Mouse (Mus musculus) CH12.LX (cell line): ENCODE results near the gene Lrrc8c. TPM values are rescaled to one million over a fixed set of nuclear protein-coding genes. Genes with fewer than 3 reads are reported as not detected.

Experiments used
- DNase-seq: peaks from one replicate; pipeline ENCODE4 v3.0.0-alpha.2; 2013; ENCODE audit errors: extremely low read depth
- H3K27ac ChIP-seq: 2 replicates; pipeline ENCODE4 v1.5.1; 2012; ENCODE audit warnings: low read depth, mild to moderate bottlenecking, control low read depth, moderate library complexity; ENCODE audit not compliant: insufficient read depth
- H3K27me3 ChIP-seq: replicated peaks from 2 replicates; pipeline ENCODE3; 2012; ENCODE audit warnings: inconsistent platforms
- H3K36me3 ChIP-seq, 2 experiments: replicated peaks in 1 of 2; 2 replicates each; pipeline versions ENCODE3 to v1.6.1; 2012; ENCODE audit warnings: inconsistent platforms in 1 of 2, low read length in 1 of 2, mild to moderate bottlenecking in 1 of 2, mixed read lengths in 1 of 2, moderate library complexity in 1 of 2; ENCODE audit not compliant: control insufficient read depth in 1 of 2, insufficient read depth in 1 of 2
- H3K4me1 ChIP-seq, 2 experiments: 2 replicates each; pipeline ENCODE4 v1.6.1; 2012; ENCODE audit warnings: inconsistent platforms in 1 of 2, moderate library complexity in 1 of 2; ENCODE audit not compliant: insufficient read depth in 2 of 2, control insufficient read depth in 1 of 2
- H3K4me2 ChIP-seq: 2 replicates; pipeline ENCODE4 v1.6.1; 2012; ENCODE audit warnings: low read depth, mild to moderate bottlenecking, control low read depth; ENCODE audit not compliant: poor library complexity, insufficient read depth, severe bottlenecking
- H3K4me3 ChIP-seq, 3 experiments: fragments of 150-350 bp in 1 of 3; sonication (generic) in 1 of 3; replicated peaks in 1 of 3; 2 replicates each; pipeline versions ENCODE3 to v1.5.1; 2011 to 2012; ENCODE audit warnings: low read depth in 2 of 3, low read length in 2 of 3, mild to moderate bottlenecking in 2 of 3, moderate library complexity in 2 of 3, control low read depth in 1 of 3, improper control_type of control experiment in 1 of 3, inconsistent platforms in 1 of 3, mixed read lengths in 1 of 3; ENCODE audit not compliant: poor library complexity in 1 of 3
- H3K79me2 ChIP-seq: replicated peaks from 2 replicates; pipeline ENCODE4 v1.6.1; 2012; ENCODE audit warnings: mild to moderate bottlenecking, moderate library complexity; ENCODE audit not compliant: control insufficient read depth, poor library complexity, insufficient read depth, severe bottlenecking; ENCODE audit errors: extremely low read depth
- H3K9ac ChIP-seq: 2 replicates; pipeline ENCODE4 v1.6.1; 2012; ENCODE audit warnings: low read depth, mild to moderate bottlenecking, control low read depth, moderate library complexity; ENCODE audit not compliant: insufficient read depth
- H3K9me3 ChIP-seq: replicated peaks from 2 replicates; pipeline ENCODE3; 2012; ENCODE audit warnings: low read length, inconsistent platforms, mixed read lengths
- BHLHE40 ChIP-seq: IDR thresholded peaks from 2 replicates; pipeline ENCODE4 v1.6.1; 2011; ENCODE audit warnings: mild to moderate bottlenecking, low read depth, low read length, improper control_type of control experiment
- CHD2 ChIP-seq: IDR thresholded peaks from 2 replicates; pipeline ENCODE4 v1.6.1; 2011; ENCODE audit warnings: low read length, improper control_type of control experiment
- CTCF ChIP-seq, 2 experiments: IDR thresholded peaks in 1 of 2; conservative IDR thresholded peaks in 1 of 2; 2 replicates each; pipeline ENCODE4 v1.5.1; 2011 to 2012; ENCODE audit warnings: low read depth in 2 of 2, low read length in 2 of 2, improper control_type of control experiment in 1 of 2, inconsistent platforms in 1 of 2, mild to moderate bottlenecking in 1 of 2, moderate library complexity in 1 of 2
- ELF1 ChIP-seq: IDR thresholded peaks from 2 replicates; pipeline ENCODE4 v1.6.1; 2014; ENCODE audit warnings: low read depth, mild to moderate bottlenecking, inconsistent platforms, low read length, improper control_type of control experiment
- EP300 ChIP-seq: IDR thresholded peaks from 2 replicates; pipeline ENCODE4 v1.6.1; 2011; ENCODE audit warnings: low read length, improper control_type of control experiment
- ETS1 ChIP-seq: conservative IDR thresholded peaks from 2 replicates; pipeline ENCODE4 v1.6.1; 2012; ENCODE audit warnings: low read depth, mild to moderate bottlenecking, inconsistent platforms, low read length, improper control_type of control experiment, moderate library complexity
- HCFC1 ChIP-seq: IDR thresholded peaks from 2 replicates; pipeline ENCODE4 v1.6.1; 2012; ENCODE audit warnings: low read depth, mild to moderate bottlenecking, inconsistent platforms, low read length, improper control_type of control experiment
- IRF4 ChIP-seq: IDR thresholded peaks from 2 replicates; pipeline ENCODE4 v1.6.1; 2014; ENCODE audit warnings: low read depth, mild to moderate bottlenecking, inconsistent platforms, low read length, improper control_type of control experiment
- JUN ChIP-seq: IDR thresholded peaks from 2 replicates; pipeline ENCODE4 v1.6.1; 2011; ENCODE audit warnings: low read depth, mild to moderate bottlenecking, low read length, improper control_type of control experiment, moderate library complexity; ENCODE audit not compliant: insufficient read depth
- MAFK ChIP-seq: IDR thresholded peaks from 2 replicates; pipeline ENCODE4 v1.6.1; 2011; ENCODE audit warnings: low read length, improper control_type of control experiment; ENCODE audit not compliant: insufficient replicate concordance
- MAZ ChIP-seq: IDR thresholded peaks from 2 replicates; pipeline ENCODE4 v1.6.1; 2012; ENCODE audit warnings: low read depth, mild to moderate bottlenecking, inconsistent platforms, low read length, improper control_type of control experiment, moderate library complexity
- MEF2A ChIP-seq: IDR thresholded peaks from 2 replicates; pipeline ENCODE4 v1.6.1; 2014; ENCODE audit warnings: low read depth, mild to moderate bottlenecking, inconsistent platforms, low read length, improper control_type of control experiment, borderline replicate concordance
- MXI1 ChIP-seq: IDR thresholded peaks from 2 replicates; pipeline ENCODE4 v1.6.1; 2011; ENCODE audit warnings: mild to moderate bottlenecking, low read depth, low read length, improper control_type of control experiment
- MYC ChIP-seq: IDR thresholded peaks from 2 replicates; pipeline ENCODE4 v1.6.1; 2011; ENCODE audit warnings: low read depth, mild to moderate bottlenecking, improper control_type of control experiment, low read length
- NELFE ChIP-seq: IDR thresholded peaks from 2 replicates; pipeline ENCODE4 v1.6.1; 2011; ENCODE audit warnings: low read depth, low read length, improper control_type of control experiment
- NRF1 ChIP-seq: IDR thresholded peaks from 2 replicates; pipeline ENCODE4 v1.6.1; 2014; ENCODE audit warnings: low read depth, mild to moderate bottlenecking, inconsistent platforms, low read length, improper control_type of control experiment, moderate library complexity
- POLR2A ChIP-seq: IDR thresholded peaks from 2 replicates; pipeline ENCODE4 v1.6.1; 2011; ENCODE audit warnings: low read depth, mild to moderate bottlenecking, improper control_type of control experiment, low read length
- RAD21 ChIP-seq: IDR thresholded peaks from 2 replicates; pipeline ENCODE4 v1.6.1; 2011; ENCODE audit warnings: low read depth, mild to moderate bottlenecking, low read length, improper control_type of control experiment, moderate library complexity
- RCOR1 ChIP-seq: conservative IDR thresholded peaks from 2 replicates; pipeline ENCODE4 v1.6.1; 2012; ENCODE audit warnings: low read depth, mild to moderate bottlenecking, inconsistent platforms, low read length, improper control_type of control experiment
- SIN3A ChIP-seq: IDR thresholded peaks from 2 replicates; pipeline ENCODE4 v1.6.1; 2012; ENCODE audit warnings: low read length, improper control_type of control experiment, inconsistent platforms
- SMC3 ChIP-seq: IDR thresholded peaks from 2 replicates; pipeline ENCODE4 v1.6.1; 2011; ENCODE audit warnings: low read depth, low read length, improper control_type of control experiment
- TBP ChIP-seq: conservative IDR thresholded peaks from 2 replicates; pipeline ENCODE4 v1.6.1; 2011; ENCODE audit warnings: low read depth, low read length, improper control_type of control experiment
- TCF12 ChIP-seq: IDR thresholded peaks from 2 replicates; pipeline ENCODE4 v1.6.1; 2014; ENCODE audit warnings: low read depth, mild to moderate bottlenecking, inconsistent platforms, low read length, improper control_type of control experiment
- USF1 ChIP-seq: IDR thresholded peaks from 2 replicates; pipeline ENCODE4 v1.6.1; 2014; ENCODE audit warnings: low read depth, mild to moderate bottlenecking, inconsistent platforms, low read length, improper control_type of control experiment
- USF2 ChIP-seq: conservative IDR thresholded peaks from 2 replicates; pipeline ENCODE4 v1.6.1; 2011; ENCODE audit warnings: low read depth, low read length, improper control_type of control experiment
- ZC3H11A ChIP-seq: IDR thresholded peaks from 2 replicates; pipeline ENCODE4 v1.6.1; 2012; ENCODE audit warnings: low read depth, mild to moderate bottlenecking, inconsistent platforms, low read length, improper control_type of control experiment
- ZKSCAN1 ChIP-seq: IDR thresholded peaks from 2 replicates; pipeline ENCODE4 v1.6.1; 2012; ENCODE audit warnings: low read depth, inconsistent platforms, low read length, improper control_type of control experiment, borderline replicate concordance
- dilution Hi-C: fragments of 300-500 bp; cut with MboI; formaldehyde crosslinking; loops from 2 replicates; pipeline ENCODE4 v1.14.3; 2020; ENCODE audit warnings: low sequenced_read_pairs; ENCODE audit not compliant: extremely low pct_unique_long_range_greater_than_20kb, extremely low pct_ligation_motif_present
- in situ Hi-C: fragments of 300-500 bp; cut with MboI; formaldehyde crosslinking; loops from 3 replicates; pipeline ENCODE4 v1.14.3; 2019; ENCODE audit warnings: low sequenced_read_pairs, low pct_ligation_motif_present, low pct_unique_long_range_greater_than_20kb, mixed read lengths
- polyA plus RNA-seq: library from polyadenylated mRNA; unstranded; fragments of >175 nt; gene quantifications from 2 replicates; pipeline ENCODE4 v1.2.1, GENCODE M21; 2012; ENCODE audit warnings: low read depth; ENCODE audit not compliant: insufficient read length
- total RNA-seq, 2 experiments: library from RNA; depleted of rRNA; stranded (reverse); fragments of 300-350 nt in 1 of 2; fragments of >200 nt in 1 of 2; gene quantifications; 2 replicates each; pipeline ENCODE4 v1.2.3; 2012 to 2014

Lrrc8c gene
- total and polyA plus RNA-seq, 3 experiments, result 3.3 to 10.3 (median 5.9) TPM

DNA sequence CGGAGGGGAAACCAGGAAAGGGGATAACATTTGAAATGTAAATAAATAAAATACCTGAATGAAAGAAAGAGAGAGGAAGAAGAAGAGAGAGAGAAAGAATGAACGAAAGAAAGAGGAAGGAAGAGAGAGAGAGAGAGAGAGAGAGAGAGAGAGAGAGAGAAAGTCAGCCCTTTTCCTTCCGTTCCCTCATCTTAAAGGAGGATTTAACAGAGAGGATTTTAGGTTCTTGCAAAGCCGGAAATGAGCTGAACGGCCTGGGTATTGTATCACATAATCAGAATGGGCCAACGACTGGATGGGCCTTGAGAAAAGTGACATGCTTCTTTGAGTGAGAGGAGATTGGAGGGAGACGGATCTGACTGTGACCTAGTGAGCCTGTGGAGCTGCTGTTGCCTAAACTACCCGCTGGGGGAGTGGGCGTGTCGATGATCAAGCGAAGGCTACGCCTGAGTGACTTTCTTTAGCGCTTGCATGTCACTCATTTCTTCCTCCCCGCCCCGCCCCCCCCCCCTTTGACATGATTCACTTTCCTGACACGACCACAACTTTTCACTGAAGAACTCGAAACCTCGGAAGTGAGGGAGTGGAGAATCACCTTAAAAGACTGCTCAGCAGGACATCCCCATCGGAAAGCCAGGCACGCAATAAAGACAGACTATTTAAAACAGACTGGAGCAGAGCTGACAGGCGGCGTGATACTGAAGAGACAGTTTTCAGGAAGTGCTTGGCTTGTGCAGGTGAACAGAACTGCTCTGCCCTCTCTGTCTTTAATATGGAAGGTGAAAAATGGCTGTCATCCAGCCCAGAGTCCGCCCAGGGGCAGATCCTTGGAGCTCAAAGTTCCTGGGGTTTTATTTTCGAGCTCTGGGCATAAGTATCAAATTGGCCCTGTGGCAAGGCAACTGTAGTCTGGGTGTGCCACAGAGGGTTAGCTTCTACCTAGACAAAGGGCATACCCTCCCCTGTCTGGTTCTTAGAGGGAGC lies 24.0 kb upstream of the Lrrc8c start:
- peak overlapping the region; percentile 58 for H3K9ac ChIP-seq
- peak; percentile 94 for DNase-seq
- H3K27me3 ChIP-seq, result peaks cover 3% of the 10 kb centered on the region
- H3K4me1 ChIP-seq, result peaks cover 2 to 32% of the 10 kb centered on the region in 2 experiments
- H3K4me3 ChIP-seq, result peak overlapping the region; percentile 17 to 59 (median 39)
- no peaks in the 10 kb centered on the region for H3K79me2 ChIP-seq
- TF ChIP-seq SMC3, result peak; percentile 24
- TF ChIP-seq MAZ, result peak; percentile 63
- peak; percentile 56; the same call in 1 of the 2 replicates for TF ChIP-seq ETS1
- TF ChIP-seq MYC, result no peak
- TF ChIP-seq RAD21, result peak; percentile 18
- peak; percentile 53; the same call in 1 of the 2 replicates for TF ChIP-seq SIN3A
- peak in 1 of 2 experiments; percentile 43; a peak in 2 of 4 replicates for TF ChIP-seq CTCF (conservative IDR thresholded peaks at IDR 0.05 in 1 of 2, IDR thresholded peaks at IDR 0.05 in 1 of 2; ENCODE audit: low read depth in 2 of 2, low read length in 2 of 2)
- peak; percentile 51; the same call in 1 of the 2 replicates for TF ChIP-seq BHLHE40
- TF ChIP-seq JUN, result no peak
- peak; percentile 66 for TF ChIP-seq ELF1
- TF ChIP-seq CHD2, result 0 out of 2 replicates have a peak, but pooled peaks have one; percentile 21
- 0 out of 2 replicates have a peak, but pooled peaks have one; percentile 25 for TF ChIP-seq EP300
- no peak for TF ChIP-seq RCOR1
- 0 out of 2 replicates have a peak, but pooled peaks have one; percentile 11 for TF ChIP-seq TCF12
- dilution Hi-C loops, result no loop called here
- H3K4me2 ChIP-seq, result peak overlapping the region; percentile 100
- H3K36me3 ChIP-seq, result no peaks in the 10 kb centered on the region
- H3K27ac ChIP-seq, result no peak overlapping the region
- in situ Hi-C loops, result loop anchor here (5.0 kb wide), 3 partner anchors 88 to 372 kb away; no protein-coding TSS in a partner anchor
- H3K9me3 ChIP-seq, result no peaks in the 10 kb centered on the region

DNA sequence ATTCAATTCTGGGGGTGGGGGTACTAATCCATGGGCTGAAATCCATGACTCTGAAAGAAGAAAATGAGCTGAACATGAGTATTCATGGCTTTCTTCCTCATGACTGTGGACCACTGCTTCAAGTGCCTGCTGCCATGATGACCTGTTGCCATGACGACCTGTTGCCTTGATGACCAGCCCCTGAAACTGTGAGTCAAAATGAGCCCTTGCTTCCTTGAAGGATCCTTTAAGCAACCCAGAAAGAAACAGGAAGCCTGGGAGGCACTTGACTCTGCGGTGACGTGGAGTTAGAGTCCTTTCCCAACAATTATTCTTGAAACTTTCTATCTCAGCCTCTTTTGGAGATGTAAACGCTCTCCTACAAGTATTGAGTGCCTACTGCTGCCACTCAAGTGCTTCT lies 23.1 kb upstream of the Lrrc8c start:
- Histone ChIP-seq H3K27ac (no peak overlapping the region), H3K4me3 (no peak overlapping the region), H3K36me3 (no peaks in the 10 kb centered on the region), H3K27me3 (peaks cover 3% of the 10 kb centered on the region), H3K9me3 (no peaks in the 10 kb centered on the region), H3K9ac (no peak overlapping the region), H3K4me2 (peak overlapping the region; percentile 15; the same call in 1 of the 2 replicates), H3K4me1 (peaks cover 6 to 41% of the 10 kb centered on the region in 2 experiments), H3K79me2 (no peaks in the 10 kb centered on the region)
- TF ChIP-seq MEF2A (no peak), POLR2A (no peak), ETS1 (no peak), IRF4 (no peak), NELFE (no peak), USF1 (no peak), NRF1 (no peak), JUN (no peak), TBP (no peak), ZC3H11A (no peak), ZKSCAN1 (no peak), TCF12 (no peak), USF2 (no peak), RCOR1 (no peak), HCFC1 (no peak), ELF1 (no peak), MXI1 (no peak), EP300 (no peak), MAFK (no peak)
- dilution Hi-C loops, result no loop called here
- in situ Hi-C loops, result loop anchor here (5.0 kb wide), 3 partner anchors 89 to 371 kb away; no protein-coding TSS in a partner anchor
- no peak for DNase-seq
